Mouse (Mus musculus) intestine, embryonic 16.5 days (tissue): Measurements from ENCODE around the gene Gipc3. TPM values are rescaled to one million over a fixed set of nuclear protein-coding genes. Genes with fewer than 3 reads are reported as not detected.

Experiments used
- ATAC-seq: fragments of 200-750 bp; cut with Nextera tagmentation; 2 replicates; pipeline ENCODE4 v1.8.0; 2017; ENCODE audit warnings: moderate TSS enrichment, moderate library complexity
- H3K27ac ChIP-seq: fragments of 300-500 bp; sonication (generic); 2 replicates; pipeline ENCODE4 v1.5.1; 2014; ENCODE audit warnings: mild to moderate bottlenecking, low read length
- H3K27me3 ChIP-seq: fragments of 300-500 bp; sonication (generic); replicated peaks from 2 replicates; pipeline ENCODE4 v1.6.1; 2014; ENCODE audit warnings: low read length, control low read depth, mixed read lengths; ENCODE audit not compliant: control insufficient read depth, insufficient read depth
- H3K36me3 ChIP-seq: fragments of 300-500 bp; sonication (generic); 2 replicates; pipeline ENCODE4 v1.6.1; 2014; ENCODE audit warnings: low read length, control low read depth; ENCODE audit not compliant: control insufficient read depth, insufficient read depth
- H3K4me1 ChIP-seq: fragments of 300-500 bp; sonication (generic); 2 replicates; pipeline ENCODE4 v1.6.1; 2014; ENCODE audit warnings: low read length, control low read depth, mixed read lengths; ENCODE audit not compliant: control insufficient read depth, insufficient read depth
- H3K4me2 ChIP-seq: fragments of 300-500 bp; sonication (generic); 2 replicates; pipeline ENCODE4 v1.6.1; 2014; ENCODE audit warnings: low read depth, low read length, control low read depth
- H3K4me3 ChIP-seq: fragments of 300-500 bp; sonication (generic); 2 replicates; pipeline ENCODE4 v1.5.1; 2014; ENCODE audit warnings: mild to moderate bottlenecking, low read length
- H3K9ac ChIP-seq: fragments of 300-500 bp; sonication (generic); 2 replicates; pipeline ENCODE4 v1.6.1; 2014; ENCODE audit warnings: low read depth, low read length
- H3K9me3 ChIP-seq: fragments of 300-500 bp; sonication (generic); 2 replicates; pipeline ENCODE4 v1.6.1; 2016; ENCODE audit warnings: low read length, control low read depth; ENCODE audit not compliant: control insufficient read depth
- WGBS: fragments of 180-500 bp; shearing (Covaris S2); extraction: QIAGEN DNeasy Blood & Tissue Kit; methylation state at CpG from one replicate; pipeline ENCODE4 v1.1.7; 2014; 5-methylcytosine and 5-hydroxymethylcytosine counted together
- polyA plus RNA-seq: library from polyadenylated mRNA; unstranded; fragments of >200 nt; fragmentation: Nextera tagmentation; extraction: Ambion mirVana; gene quantifications from 2 replicates; pipeline ENCODE4 v1.2.1, GENCODE M21; 2015

Gipc3 gene
- polyA plus RNA-seq, 1 experiment from 2014 or later = 0.12 TPM

- peaks cover 33% of the 10 kb centered on the region for H3K4me1 ChIP-seq
- WGBS = 69% methylated on average over 9 of the region's 9 CpGs
Observed at GRCm38 (mm10) chr10:81354738-81355477, 11.8 kb upstream of the Gipc3 start.

DNA sequence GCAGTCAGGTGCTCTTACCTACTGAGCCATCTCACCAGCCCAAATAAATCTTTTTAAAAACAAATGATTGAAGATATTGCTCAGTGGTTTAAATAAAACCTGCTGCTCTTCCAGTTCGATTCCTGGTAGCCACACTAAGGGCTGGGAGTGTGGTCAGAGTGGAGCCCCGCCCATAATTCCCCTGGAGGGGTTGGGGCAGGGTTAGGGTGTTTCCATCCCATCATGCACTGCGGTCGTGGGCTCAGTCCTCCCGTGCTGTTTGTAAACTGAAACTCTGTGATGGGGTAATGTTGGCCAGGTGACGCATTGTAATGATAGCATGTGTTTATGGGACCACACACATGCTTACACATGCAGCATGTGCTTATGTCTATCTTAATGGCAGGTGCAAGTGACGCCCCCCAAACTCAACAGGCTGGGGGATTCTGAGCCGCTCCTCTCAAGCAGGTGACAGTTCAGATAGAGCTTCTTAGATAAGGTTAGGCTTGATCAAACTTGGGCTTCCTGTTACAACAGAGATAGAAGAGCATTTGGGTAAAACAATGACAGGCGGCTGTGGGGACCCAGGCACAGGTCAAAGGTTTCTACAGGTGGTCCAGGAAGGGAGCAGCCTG is 8.7 kb upstream of the Gipc3 start:
- Histone ChIP-seq H3K4me3 (no peak overlapping the region), H3K36me3 (no peaks in the 10 kb centered on the region), H3K27me3 (no peaks in the 10 kb centered on the region), H3K9me3 (no peaks in the 10 kb centered on the region), H3K27ac (peak overlapping the region; percentile 72), H3K4me1 (peaks cover 40% of the 10 kb centered on the region), H3K4me2 (0 out of 2 replicates have a peak overlapping the region, but pooled peaks have one; percentile 4), H3K9ac (peak overlapping the region; percentile 29; the same call in 1 of the 2 replicates)
- WGBS = 19% methylated on average over 9 of the region's 9 CpGs
- no peak for ATAC-seq

More at GRCm38 (mm10) chr10:81354738-81355477, 11.8 kb upstream of the Gipc3 start:
- H3K4me2 ChIP-seq = no peak overlapping the region
- H3K27me3 ChIP-seq = no peaks in the 10 kb centered on the region
- H3K4me3 ChIP-seq = no peak overlapping the region
- no peaks in the 10 kb centered on the region for H3K9me3 ChIP-seq
- ATAC-seq = no peak
- 0 out of 2 replicates have a peak overlapping the region, but pooled peaks have one; percentile 17 for H3K9ac ChIP-seq
- H3K36me3 ChIP-seq = no peaks in the 10 kb centered on the region
- no peak overlapping the region for H3K27ac ChIP-seq

DNA sequence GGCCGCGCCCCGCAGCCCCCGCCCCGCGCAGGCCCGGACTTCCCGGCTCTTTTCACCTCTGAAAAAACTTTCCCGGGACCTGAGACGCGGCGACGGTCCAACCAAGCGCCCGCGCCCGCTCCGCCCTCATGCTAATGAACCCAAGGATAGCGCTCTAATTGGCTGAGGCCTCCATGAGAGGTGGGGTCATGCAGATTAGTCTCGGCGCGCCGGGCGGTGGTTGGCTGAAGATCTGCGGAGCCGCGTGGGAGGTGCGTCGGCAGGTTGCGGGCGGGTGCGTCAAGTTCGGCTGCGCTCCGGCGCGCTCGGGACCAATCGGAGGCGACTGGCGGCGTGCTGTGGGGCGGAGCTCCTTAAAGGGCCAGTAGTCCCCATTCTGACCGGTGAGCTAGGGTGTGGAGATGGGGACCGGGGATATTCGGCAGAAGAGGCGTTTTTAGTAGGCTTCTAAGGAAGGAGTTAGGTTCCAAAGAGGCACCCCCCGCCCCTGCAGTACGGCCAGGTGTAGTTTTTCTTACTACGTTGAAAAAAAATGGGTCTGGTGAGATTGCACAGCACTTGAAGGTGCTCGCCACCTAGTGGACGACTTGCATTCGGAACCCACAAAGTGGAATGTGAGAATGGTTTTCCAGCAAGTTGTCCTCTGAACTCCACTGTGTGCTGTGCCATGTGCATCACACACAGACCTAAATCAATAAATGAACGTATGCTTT is 7.4 kb upstream of the Gipc3 start, which contains the start of gene Hmg20b:
Hmg20b (minus strand) TSS at position 130 of the 713 bp plus-strand sequence.
- Histone ChIP-seq H3K27ac (peak within 1 kb of the TSS; percentile 87), H3K4me1 (peaks cover 41% of the 10 kb centered on the region), H3K27me3 (no peaks in the 10 kb centered on the region), H3K9me3 (no peaks in the 10 kb centered on the region), H3K4me2 (peak within 1 kb of the TSS; percentile 88), H3K9ac (peak within 1 kb of the TSS; percentile 88), H3K4me3 (peak within 1 kb of the TSS; percentile 86), H3K36me3 (no peaks in the 10 kb centered on the region)
- under 1% methylated on average over 54 of the region's 54 CpGs for WGBS
- peak; percentile 92 for ATAC-seq

DNA sequence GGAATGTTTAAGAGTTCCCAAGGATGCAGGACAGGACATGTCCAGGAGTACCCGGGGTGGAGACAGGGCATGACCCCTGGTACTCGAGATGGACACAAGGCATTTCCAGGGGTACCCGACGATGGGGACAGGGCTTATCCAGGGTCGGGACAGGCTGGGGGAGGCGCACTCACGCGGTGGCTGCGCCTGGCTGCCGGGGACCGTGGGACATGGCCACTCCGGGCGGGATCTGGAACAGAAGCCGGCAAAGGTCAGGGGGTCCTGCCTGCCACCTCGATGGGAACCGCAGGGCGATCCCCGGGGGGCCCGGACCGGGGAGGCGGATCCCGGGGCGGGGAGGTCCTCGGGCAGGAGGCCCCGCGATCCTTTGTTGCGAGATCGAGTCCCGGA is 6.9 kb upstream of the Gipc3 start:
- no peaks in the 10 kb centered on the region for H3K36me3 ChIP-seq
- H3K9ac ChIP-seq = peak overlapping the region; percentile 88
- peak overlapping the region; percentile 86 for H3K4me3 ChIP-seq
- under 1% methylated on average over 29 of the region's 29 CpGs for WGBS
- ATAC-seq = peak; percentile 16; the same call in 1 of the 2 replicates
- H3K4me2 ChIP-seq = peak overlapping the region; percentile 88
- H3K27ac ChIP-seq = peak overlapping the region; percentile 87
- no peaks in the 10 kb centered on the region for H3K9me3 ChIP-seq
- 0 out of 2 replicates have a peak, but pooled peaks cover 2% of the 10 kb centered on the region for H3K27me3 ChIP-seq
- peaks cover 41% of the 10 kb centered on the region for H3K4me1 ChIP-seq

DNA sequence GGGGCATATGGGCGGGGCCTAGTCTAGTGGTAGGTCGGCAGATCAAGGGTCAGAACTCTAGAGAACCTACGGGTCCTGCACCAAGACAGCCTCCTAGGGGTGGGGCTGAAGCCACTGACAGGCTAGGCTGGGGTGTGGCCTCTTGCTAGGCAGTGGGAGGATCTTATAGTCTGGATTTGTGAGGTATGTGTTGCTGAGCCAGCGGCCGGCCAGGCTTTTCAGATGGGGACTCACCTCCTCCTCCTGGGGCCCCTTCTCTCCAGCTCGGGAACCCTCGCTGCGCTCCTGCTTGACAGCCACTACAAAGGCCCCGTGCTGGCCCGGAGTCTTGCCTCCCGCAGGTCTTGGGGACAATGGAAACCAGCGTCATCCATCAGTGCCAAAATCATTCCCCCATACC is 6.1 kb upstream of the Gipc3 start:
- peak; percentile 38 for ATAC-seq
- peaks cover 33% of the 10 kb centered on the region for H3K4me1 ChIP-seq
- peak overlapping the region; percentile 86 for H3K4me3 ChIP-seq
- H3K36me3 ChIP-seq = no peaks in the 10 kb centered on the region
- peaks cover 2% of the 10 kb centered on the region; the same call in 1 of the 2 replicates for H3K27me3 ChIP-seq
- WGBS = 6% methylated on average over 12 of the region's 12 CpGs
- peak overlapping the region; percentile 88 for H3K9ac ChIP-seq
- no peaks in the 10 kb centered on the region for H3K9me3 ChIP-seq
- H3K27ac ChIP-seq = peak overlapping the region; percentile 87
- peak overlapping the region; percentile 88 for H3K4me2 ChIP-seq

DNA sequence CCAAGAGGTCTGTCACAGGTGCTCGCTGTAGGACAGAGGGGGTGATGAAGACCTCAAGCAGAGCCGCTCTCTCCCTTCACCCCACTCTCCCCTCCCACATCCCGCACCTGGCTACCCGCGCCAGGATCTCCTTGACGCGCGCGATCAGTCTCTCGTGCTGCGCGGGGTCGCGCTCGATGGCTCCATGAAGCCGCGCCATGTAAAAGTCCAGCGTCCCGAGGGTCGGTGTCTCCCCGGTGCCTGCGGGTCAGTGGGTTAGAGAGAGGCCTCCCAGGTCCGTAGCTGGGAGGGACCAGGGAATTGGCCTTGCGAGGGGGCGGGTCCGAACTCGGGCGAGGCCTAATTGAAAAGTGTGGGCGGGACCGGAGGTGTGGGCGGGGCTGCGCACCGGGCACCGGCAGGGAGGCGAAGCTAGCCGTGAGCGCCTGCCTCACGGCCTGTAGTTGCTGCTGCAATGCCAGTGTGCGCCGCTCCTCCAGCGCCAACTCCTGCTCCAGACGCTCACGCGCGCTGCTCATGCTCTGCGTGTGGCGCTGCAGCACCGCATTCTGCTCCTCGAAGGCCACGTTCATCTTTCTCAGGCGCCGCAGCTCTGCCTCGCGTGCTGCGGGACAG is 3.5 kb upstream of the Gipc3 start:
- Histone ChIP-seq H3K27ac (peak overlapping the region; percentile 69), H3K27me3 (peaks cover 13% of the 10 kb centered on the region; the same call in 1 of the 2 replicates)
- ATAC-seq = peak; percentile 14

GRCm38 (mm10) chr10:81345162-81345534 is 2.1 kb upstream of the Gipc3 start:
- Histone ChIP-seq H3K36me3 (no peaks in the 10 kb centered on the region), H3K9me3 (no peaks in the 10 kb centered on the region), H3K9ac (no peak overlapping the region), H3K4me3 (no peak overlapping the region), H3K4me1 (peaks cover 47% of the 10 kb centered on the region), H3K27me3 (peaks cover 13% of the 10 kb centered on the region; the same call in 1 of the 2 replicates), H3K4me2 (no peak overlapping the region), H3K27ac (no peak overlapping the region)
- no peak for ATAC-seq
- 90% methylated on average over 4 of the region's 4 CpGs for WGBS

More for the DNA sequence above, 3.5 kb upstream of the Gipc3 start:
- 13% methylated on average over 55 of the region's 55 CpGs for WGBS
- peaks cover 37% of the 10 kb centered on the region for H3K4me1 ChIP-seq
- H3K4me3 ChIP-seq = peak overlapping the region; percentile 45
- no peaks in the 10 kb centered on the region for H3K36me3 ChIP-seq
- no peaks in the 10 kb centered on the region for H3K9me3 ChIP-seq
- peak overlapping the region; percentile 60 for H3K9ac ChIP-seq
- H3K4me2 ChIP-seq = peak overlapping the region; percentile 68

DNA sequence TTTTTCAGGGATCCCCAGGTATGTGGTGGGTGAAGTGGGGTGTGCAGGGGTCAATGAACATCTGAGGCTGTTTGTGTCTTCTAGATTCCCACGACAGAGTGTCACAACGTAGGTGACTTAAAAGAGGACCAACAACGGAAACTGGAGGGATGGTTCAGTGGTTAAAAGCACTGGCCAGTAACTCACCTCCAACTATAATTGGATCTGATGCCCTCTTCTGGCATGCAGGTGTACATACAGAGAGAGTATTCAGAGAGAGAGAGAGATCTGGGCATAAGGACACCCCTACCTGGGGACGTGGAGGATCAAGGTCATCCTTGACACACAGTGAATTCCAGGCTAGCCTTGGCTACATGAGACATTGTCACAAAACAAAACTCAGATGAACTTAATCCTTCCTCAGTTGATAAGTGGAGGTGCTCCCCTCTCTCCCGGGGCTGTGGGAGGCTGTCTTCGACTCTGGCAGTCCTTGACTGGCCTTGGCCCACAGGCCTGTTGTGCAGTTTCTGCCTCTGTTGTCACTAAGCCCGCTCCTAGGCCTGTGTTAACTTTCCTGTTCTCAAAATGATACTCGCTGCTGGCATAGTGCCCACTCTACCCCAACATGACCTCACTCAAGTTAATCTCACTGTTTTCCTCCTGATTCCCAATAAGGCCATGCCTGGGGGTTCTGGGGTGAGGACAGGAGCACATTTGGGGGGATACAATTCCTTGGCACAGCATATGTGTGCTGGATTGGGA is 1.5 kb upstream of the Gipc3 start:
- H3K4me3 ChIP-seq = no peak overlapping the region
- no peaks in the 10 kb centered on the region for H3K36me3 ChIP-seq
- peaks cover 13% of the 10 kb centered on the region; the same call in 1 of the 2 replicates for H3K27me3 ChIP-seq
- H3K9me3 ChIP-seq = no peaks in the 10 kb centered on the region
- no peak overlapping the region for H3K4me2 ChIP-seq
- WGBS = 53% methylated on average over 8 of the region's 8 CpGs
- ATAC-seq = no peak
- peaks cover 45% of the 10 kb centered on the region for H3K4me1 ChIP-seq
- H3K27ac ChIP-seq = no peak overlapping the region
- no peak overlapping the region for H3K9ac ChIP-seq
